Mouse (Mus musculus): ENCODE measurements around the gene Fezf2. TPM values are rescaled to one million over a fixed set of nuclear protein-coding genes. Genes with fewer than 3 reads are reported as not detected.

The Fezf2 gene
- polyA plus RNA-seq, 1 experiment from 2014 or later: not detected

- ATAC-seq (ENCODE audit: insufficient number of reproducible peaks, low FRiP score, low TSS enrichment, low read depth): no peak
- peaks cover 19% of the 10 kb centered on the region; the same call in 1 of the 2 replicates for H3K4me1 ChIP-seq (ENCODE audit: control insufficient read depth, insufficient read depth, low read length)
- H3K36me3 ChIP-seq (ENCODE audit: control insufficient read depth, insufficient read depth, low read length): no peaks in the 10 kb centered on the region
- H3K27me3 ChIP-seq (ENCODE audit: control insufficient read depth, insufficient read depth, low read length): peaks cover 81% of the 10 kb centered on the region
- H3K9ac ChIP-seq (ENCODE audit: low read length): no peak overlapping the region
- peak; percentile 39 for DNase-seq (ENCODE audit: low spot score)
- WGBS: 2% methylated on average over 19 of the region's 19 CpGs
- H3K4me2 ChIP-seq (ENCODE audit: low read depth, severe bottlenecking): no peak overlapping the region
- no peak overlapping the region for H3K4me3 ChIP-seq (ENCODE audit: low read depth, low read length)
- H3K9me3 ChIP-seq (ENCODE audit: control insufficient read depth, low read length): no peaks in the 10 kb centered on the region
- H3K27ac ChIP-seq (replicated peaks; ENCODE audit: low read depth, low read length): no peak overlapping the region
These were observed 7.5 kb downstream of the Fezf2 start for GRCm38 (mm10) chr14:12340238-12341074.

GRCm38 (mm10) chr14:12338811-12339565 is 9.0 kb downstream of the Fezf2 start:
- H3K27ac ChIP-seq (replicated peaks; ENCODE audit: low read depth, low read length): no peak overlapping the region
- DNase-seq (ENCODE audit: low spot score) (peak; percentile 40), ATAC-seq (ENCODE audit: insufficient number of reproducible peaks, low FRiP score, low TSS enrichment, low read depth) (no peak)
- H3K36me3 ChIP-seq (ENCODE audit: control insufficient read depth, insufficient read depth, low read length): no peaks in the 10 kb centered on the region
- H3K9me3 ChIP-seq (ENCODE audit: control insufficient read depth, low read length): no peaks in the 10 kb centered on the region
- H3K27me3 ChIP-seq (ENCODE audit: control insufficient read depth, insufficient read depth, low read length): peaks cover 66% of the 10 kb centered on the region
- H3K4me1 ChIP-seq (ENCODE audit: control insufficient read depth, insufficient read depth, low read length): peaks cover 8% of the 10 kb centered on the region; the same call in 1 of the 2 replicates
- H3K9ac ChIP-seq (ENCODE audit: low read length): no peak overlapping the region
- no peak overlapping the region for H3K4me2 ChIP-seq (ENCODE audit: low read depth, severe bottlenecking)
- 1% methylated on average over 10 of the region's 10 CpGs for WGBS
- no peak overlapping the region for H3K4me3 ChIP-seq (ENCODE audit: low read depth, low read length)

- H3K4me3 ChIP-seq (ENCODE audit: low read depth, low read length): no peak overlapping the region
- 1% methylated on average over 16 of the region's 16 CpGs for WGBS
- peaks cover 58% of the 10 kb centered on the region for H3K27me3 ChIP-seq (ENCODE audit: control insufficient read depth, insufficient read depth, low read length)
- no peak overlapping the region for H3K9ac ChIP-seq (ENCODE audit: low read length)
- DNase-seq (ENCODE audit: low spot score) (no peak), ATAC-seq (ENCODE audit: insufficient number of reproducible peaks, low FRiP score, low TSS enrichment, low read depth) (no peak)
- no peak overlapping the region for H3K4me2 ChIP-seq (ENCODE audit: low read depth, severe bottlenecking)
- H3K9me3 ChIP-seq (ENCODE audit: control insufficient read depth, low read length): no peaks in the 10 kb centered on the region
- peaks cover 8% of the 10 kb centered on the region; the same call in 1 of the 2 replicates for H3K4me1 ChIP-seq (ENCODE audit: control insufficient read depth, insufficient read depth, low read length)
- H3K27ac ChIP-seq (replicated peaks; ENCODE audit: low read depth, low read length): no peak overlapping the region
- no peaks in the 10 kb centered on the region for H3K36me3 ChIP-seq (ENCODE audit: control insufficient read depth, insufficient read depth, low read length)
These were observed 9.8 kb downstream of the Fezf2 start for GRCm38 (mm10) chr14:12337998-12338809.

- DNase-seq (ENCODE audit: low spot score) (no peak), ATAC-seq (ENCODE audit: insufficient number of reproducible peaks, low FRiP score, low TSS enrichment, low read depth) (no peak)
- Histone ChIP-seq H3K9ac (ENCODE audit: low read length) (no peak overlapping the region), H3K4me1 (ENCODE audit: control insufficient read depth, insufficient read depth, low read length) (peaks cover 8% of the 10 kb centered on the region; the same call in 1 of the 2 replicates), H3K36me3 (ENCODE audit: control insufficient read depth, insufficient read depth, low read length) (no peaks in the 10 kb centered on the region), H3K27me3 (ENCODE audit: control insufficient read depth, insufficient read depth, low read length) (peaks cover 53% of the 10 kb centered on the region), H3K4me2 (ENCODE audit: low read depth, severe bottlenecking) (no peak overlapping the region), H3K27ac (replicated peaks; ENCODE audit: low read depth, low read length) (no peak overlapping the region), H3K4me3 (ENCODE audit: low read depth, low read length) (no peak overlapping the region), H3K9me3 (ENCODE audit: control insufficient read depth, low read length) (no peaks in the 10 kb centered on the region)
- 6% methylated on average over 8 of the region's 8 CpGs for WGBS
These were observed 10.5 kb downstream of the Fezf2 start for GRCm38 (mm10) chr14:12337421-12337997.

DNA sequence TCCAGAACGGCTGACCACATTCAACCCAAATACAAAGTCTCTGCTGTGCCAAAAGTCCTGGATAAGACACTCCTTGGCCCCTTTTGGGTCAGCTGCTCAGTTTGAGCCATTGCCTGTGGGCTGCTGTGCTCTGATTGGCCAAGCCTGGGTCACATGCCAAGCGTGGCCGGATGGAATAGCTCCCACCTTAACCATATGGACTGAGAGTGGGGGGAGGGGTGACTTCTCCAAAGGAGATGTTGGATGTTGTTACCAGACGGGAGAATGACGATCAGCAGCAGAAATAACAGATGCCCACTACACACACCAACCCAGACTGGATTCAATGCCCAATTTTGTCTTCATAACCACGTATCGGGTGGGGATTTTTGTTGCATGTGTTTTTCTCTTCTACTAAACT is 13.1 kb downstream of the Fezf2 start:
- H3K4me2 ChIP-seq (ENCODE audit: low read depth, severe bottlenecking): no peak overlapping the region
- H3K4me1 ChIP-seq (ENCODE audit: control insufficient read depth, insufficient read depth, low read length): no peaks in the 10 kb centered on the region
- H3K27me3 ChIP-seq (ENCODE audit: control insufficient read depth, insufficient read depth, low read length): peaks cover 33% of the 10 kb centered on the region
- H3K9me3 ChIP-seq (ENCODE audit: control insufficient read depth, low read length): no peaks in the 10 kb centered on the region
- H3K4me3 ChIP-seq (ENCODE audit: low read depth, low read length): no peak overlapping the region
- H3K36me3 ChIP-seq (ENCODE audit: control insufficient read depth, insufficient read depth, low read length): no peaks in the 10 kb centered on the region
- 34% methylated on average over 7 of the region's 7 CpGs for whole genome bisulfite sequencing
- DNase-seq (ENCODE audit: low spot score): peak; percentile 24
- ATAC-seq (ENCODE audit: insufficient number of reproducible peaks, low FRiP score, low TSS enrichment, low read depth): no peak; the same call in 1 of the 2 replicates
- H3K27ac ChIP-seq (replicated peaks; ENCODE audit: low read depth, low read length): no peak overlapping the region
- H3K9ac ChIP-seq (ENCODE audit: low read length): no peak overlapping the region

- 81% methylated on average over 7 of the region's 7 CpGs for WGBS
- Histone ChIP-seq H3K36me3 (ENCODE audit: control insufficient read depth, insufficient read depth, low read length) (no peaks in the 10 kb centered on the region), H3K9ac (ENCODE audit: low read length) (no peak overlapping the region), H3K4me3 (ENCODE audit: low read depth, low read length) (no peak overlapping the region), H3K27me3 (ENCODE audit: control insufficient read depth, insufficient read depth, low read length) (peaks cover 24% of the 10 kb centered on the region), H3K9me3 (ENCODE audit: control insufficient read depth, low read length) (no peaks in the 10 kb centered on the region), H3K27ac (replicated peaks; ENCODE audit: low read depth, low read length) (no peak overlapping the region), H3K4me2 (ENCODE audit: low read depth, severe bottlenecking) (no peak overlapping the region), H3K4me1 (ENCODE audit: control insufficient read depth, insufficient read depth, low read length) (no peaks in the 10 kb centered on the region)
- ATAC-seq (ENCODE audit: insufficient number of reproducible peaks, low FRiP score, low TSS enrichment, low read depth) (no peak), DNase-seq (ENCODE audit: low spot score) (no peak)
These were observed 14.4 kb downstream of the Fezf2 start for GRCm38 (mm10) chr14:12333622-12334021.

DNA sequence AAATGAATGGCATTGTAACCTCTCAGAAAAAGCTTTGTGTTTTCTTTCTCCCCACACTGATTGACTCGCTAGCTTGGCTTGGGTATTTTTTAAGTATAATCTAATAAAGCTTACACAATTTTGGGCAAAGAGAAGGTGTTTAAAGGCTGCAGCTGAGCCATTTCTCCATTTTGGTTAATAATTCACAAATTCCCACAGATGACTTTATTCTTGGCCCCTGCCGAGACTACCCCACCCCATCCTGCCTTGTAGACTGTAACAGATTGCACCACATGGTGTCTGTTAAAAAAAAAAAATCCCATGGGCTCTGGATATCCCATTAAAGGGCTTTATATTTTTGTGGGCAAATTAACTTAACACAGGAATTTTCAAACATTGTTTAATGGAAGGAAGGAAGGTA is 44.9 kb downstream of the Fezf2 start:
- Histone ChIP-seq H3K27ac (replicated peaks; ENCODE audit: low read depth, low read length) (no peak overlapping the region), H3K36me3 (ENCODE audit: control insufficient read depth, insufficient read depth, low read length) (no peaks in the 10 kb centered on the region), H3K9me3 (ENCODE audit: control insufficient read depth, low read length) (no peaks in the 10 kb centered on the region), H3K4me3 (ENCODE audit: low read depth, low read length) (no peak overlapping the region), H3K4me2 (ENCODE audit: low read depth, severe bottlenecking) (no peak overlapping the region), H3K4me1 (ENCODE audit: control insufficient read depth, insufficient read depth, low read length) (no peaks in the 10 kb centered on the region), H3K9ac (ENCODE audit: low read length) (no peak overlapping the region), H3K27me3 (ENCODE audit: control insufficient read depth, insufficient read depth, low read length) (no peaks in the 10 kb centered on the region)
- WGBS: 83% methylated on average over 2 of the region's 2 CpGs
- ATAC-seq (ENCODE audit: insufficient number of reproducible peaks, low FRiP score, low TSS enrichment, low read depth) (no peak), DNase-seq (ENCODE audit: low spot score) (no peak)

- H3K27me3 ChIP-seq (ENCODE audit: control insufficient read depth, insufficient read depth, low read length): no peaks in the 10 kb centered on the region
- H3K36me3 ChIP-seq (ENCODE audit: control insufficient read depth, insufficient read depth, low read length): no peaks in the 10 kb centered on the region
- no peaks in the 10 kb centered on the region for H3K4me1 ChIP-seq (ENCODE audit: control insufficient read depth, insufficient read depth, low read length)
- H3K9me3 ChIP-seq (ENCODE audit: control insufficient read depth, low read length): no peaks in the 10 kb centered on the region
- no peak overlapping the region for H3K9ac ChIP-seq (ENCODE audit: low read length)
- no peak for ATAC-seq (ENCODE audit: insufficient number of reproducible peaks, low FRiP score, low TSS enrichment, low read depth)
- H3K4me3 ChIP-seq (ENCODE audit: low read depth, low read length): no peak overlapping the region
- WGBS: 62% methylated on average over 3 of the region's 3 CpGs
- no peak overlapping the region for H3K4me2 ChIP-seq (ENCODE audit: low read depth, severe bottlenecking)
- H3K27ac ChIP-seq (replicated peaks; ENCODE audit: low read depth, low read length): no peak overlapping the region
- DNase-seq (ENCODE audit: low spot score): no peak
These were observed 47.3 kb downstream of the Fezf2 start for GRCm38 (mm10) chr14:12300677-12301076.

Data from limb, embryonic 11.5 days (tissue).